Mouse (Mus musculus) spleen, postnatal 14 days (tissue): ENCODE measurements around the gene Mypn.

Source experiments
- DNase-seq, 2 experiments: peaks; one replicate each; pipeline ENCODE4 v3.0.0; 2021 to 2022; ENCODE audit warnings: low spot score in 2 of 2

Gene Mypn

DNA sequence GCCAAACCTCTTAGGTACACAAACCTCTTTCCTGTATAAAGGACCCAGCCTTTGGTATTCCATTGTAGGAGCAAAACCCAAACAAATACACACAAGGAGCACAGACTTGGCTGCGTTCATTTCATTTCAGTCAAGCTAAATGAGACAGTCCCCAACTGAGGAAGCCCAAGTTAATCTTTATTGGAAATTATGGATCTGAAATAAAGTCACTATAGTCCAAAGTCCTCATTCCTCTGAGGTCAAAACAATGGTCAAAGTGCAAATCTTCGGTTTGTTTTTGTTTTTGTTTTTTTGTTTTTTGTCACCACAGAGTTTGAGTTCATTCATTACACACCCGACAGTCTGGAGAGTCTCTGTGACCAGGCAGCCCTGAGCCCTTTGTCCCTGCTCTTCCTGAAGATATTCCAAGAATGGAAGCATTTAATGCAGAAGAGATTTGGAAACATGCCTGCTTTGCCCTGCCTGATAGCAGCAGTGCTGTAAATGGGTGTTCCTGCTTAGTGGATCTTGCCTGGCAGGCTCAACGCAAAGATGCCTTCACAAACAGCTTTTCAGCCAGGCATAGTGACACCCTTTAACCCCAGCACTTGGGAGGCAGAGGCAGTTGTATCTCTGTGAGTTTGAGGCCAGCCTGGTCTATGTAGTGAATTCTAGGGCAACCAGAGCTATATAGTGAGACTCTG, 47.9 kb downstream of the Mypn start:
- no peak for DNase-seq

DNA sequence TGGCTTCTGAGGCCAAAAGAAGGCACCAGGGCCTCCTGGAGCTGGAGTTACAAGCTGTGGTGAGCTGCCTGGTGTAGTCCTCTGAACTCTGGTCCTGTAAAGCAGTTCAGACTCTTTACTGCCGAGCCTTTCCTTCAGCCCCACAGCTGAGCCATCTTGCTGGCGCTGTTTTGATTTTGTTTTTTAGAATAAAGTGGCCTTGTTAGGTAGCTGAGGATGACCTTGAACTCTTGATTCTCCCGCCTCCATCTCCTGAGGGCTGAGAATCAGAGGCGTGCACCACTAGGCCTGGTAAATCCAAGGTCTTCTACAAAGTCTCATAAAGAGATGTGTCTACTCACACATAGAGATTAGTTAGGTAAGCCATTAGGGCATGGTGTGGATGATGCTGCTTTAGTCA, 49.0 kb downstream of the Mypn start:
- no peak for DNase-seq

DNA sequence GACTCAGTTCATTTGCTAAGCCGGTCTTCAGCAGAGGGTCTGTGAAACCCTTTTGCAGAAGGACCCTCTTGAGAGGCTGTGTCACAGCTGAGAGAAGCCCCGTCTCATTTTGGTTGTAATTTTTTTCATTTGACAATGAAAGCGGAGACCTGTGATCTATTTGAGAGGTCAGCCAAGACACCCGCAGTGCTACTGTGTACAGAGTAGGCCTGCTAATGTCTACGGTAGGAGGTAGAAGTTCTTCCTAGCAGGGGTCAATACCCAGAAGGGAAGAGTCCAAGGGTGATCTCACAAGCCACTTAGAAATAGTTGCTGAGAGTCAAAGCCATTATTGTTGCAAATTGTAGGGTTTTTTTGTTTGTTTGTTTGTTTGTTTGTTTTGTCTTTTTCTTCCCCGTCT, 49.5 kb downstream of the Mypn start:
- no peak for DNase-seq

DNA sequence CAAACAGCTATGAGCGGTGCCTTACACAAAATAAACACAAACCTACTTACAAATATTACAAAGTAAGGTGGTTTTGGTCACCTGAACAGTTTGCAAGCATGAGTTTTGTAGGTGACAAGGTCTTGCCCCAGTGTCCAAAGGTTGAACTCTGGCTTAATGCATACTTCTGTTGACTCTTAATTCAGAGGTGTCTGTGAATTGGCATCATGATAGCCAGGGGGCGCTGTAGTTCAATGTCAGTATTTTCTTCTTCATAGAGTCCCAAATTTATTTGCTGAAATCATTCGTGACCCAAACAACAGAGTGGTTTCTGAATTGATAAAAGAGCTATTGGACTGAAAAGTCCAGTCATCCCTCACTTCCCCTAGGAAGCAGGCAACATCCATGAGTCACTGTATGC, 50.2 kb downstream of the Mypn start:
- peak; percentile 51 to 76 for DNase-seq

DNA sequence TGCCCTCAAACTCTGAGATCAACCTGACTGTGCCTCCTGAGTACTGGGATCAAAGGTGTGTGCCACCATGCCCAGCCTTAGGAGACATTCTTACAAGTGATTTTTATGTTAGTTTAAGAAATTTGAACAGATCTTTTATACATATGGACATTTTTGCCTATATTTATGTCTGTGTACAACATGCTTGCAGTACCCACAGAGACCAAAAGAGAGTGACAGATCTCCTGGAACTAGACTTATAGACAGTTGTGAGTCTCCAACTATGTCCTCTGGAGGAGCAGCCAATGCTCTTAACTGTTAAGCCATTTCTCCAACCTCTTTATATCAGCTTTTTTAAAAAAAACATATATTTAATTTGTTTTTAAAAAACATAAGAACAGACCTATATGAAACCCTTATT, 51.4 kb downstream of the Mypn start:
- no peak for DNase-seq

DNA sequence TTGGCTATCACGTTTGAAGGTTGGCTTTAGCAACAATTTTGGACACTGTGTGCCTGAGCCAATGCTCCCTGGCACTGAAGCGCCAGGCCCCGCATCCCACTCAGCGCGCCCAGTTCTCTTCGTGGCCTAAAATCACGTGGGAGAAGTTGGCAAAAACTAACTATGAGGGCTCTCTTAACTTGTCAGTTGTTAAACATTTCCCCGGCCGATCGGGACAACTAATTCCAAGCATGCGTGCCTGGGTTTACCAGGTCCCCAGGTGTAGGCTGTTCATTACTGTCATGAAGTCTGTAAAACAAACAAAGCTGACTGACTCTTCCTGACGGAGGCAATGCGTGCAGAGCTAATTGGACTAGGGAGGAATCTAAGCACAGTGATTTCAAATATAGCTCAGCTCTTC, 61.1 kb downstream of the Mypn start:
- no peak for DNase-seq

DNA sequence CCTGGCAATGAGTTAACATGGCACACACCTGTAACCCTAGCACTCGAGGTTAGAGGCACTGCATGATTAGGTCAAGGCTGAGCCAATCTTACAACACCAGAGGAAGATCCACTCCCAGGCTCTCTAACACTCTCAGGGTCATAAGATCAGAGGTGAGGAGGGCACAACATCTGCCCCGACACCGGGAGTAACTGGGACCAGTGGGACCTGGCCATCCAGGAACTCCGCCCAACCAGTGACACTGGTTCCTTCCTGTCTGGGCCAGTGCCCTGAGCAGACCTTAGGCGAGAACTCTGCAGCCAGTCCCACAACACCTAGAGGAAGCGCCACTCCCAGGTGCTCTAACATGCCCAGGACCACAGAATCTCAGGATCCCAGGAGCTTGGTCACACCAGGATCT, 67.3 kb downstream of the Mypn start:
- no peak for DNase-seq

DNA sequence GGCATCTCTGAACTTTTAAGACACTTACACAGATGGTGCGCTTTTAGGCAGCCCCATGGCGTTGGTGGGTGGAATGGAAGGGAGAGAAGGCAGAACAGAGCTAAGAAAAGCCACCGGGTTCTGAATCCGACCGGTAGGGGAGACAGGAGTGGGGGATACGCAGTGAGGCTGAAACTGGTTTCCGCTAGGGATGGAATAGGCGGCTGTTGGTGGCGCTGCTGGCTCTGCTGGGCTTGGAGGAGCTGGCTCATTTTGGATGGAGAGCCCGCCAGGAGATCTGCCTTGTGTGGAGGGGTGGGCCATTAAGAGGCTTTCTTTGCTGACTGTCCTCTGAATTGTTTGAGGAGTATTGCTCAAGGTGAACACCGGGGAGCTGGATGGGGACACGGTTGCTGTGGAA, 68.1 kb downstream of the Mypn start:
- DNase-seq, result no peak

DNA sequence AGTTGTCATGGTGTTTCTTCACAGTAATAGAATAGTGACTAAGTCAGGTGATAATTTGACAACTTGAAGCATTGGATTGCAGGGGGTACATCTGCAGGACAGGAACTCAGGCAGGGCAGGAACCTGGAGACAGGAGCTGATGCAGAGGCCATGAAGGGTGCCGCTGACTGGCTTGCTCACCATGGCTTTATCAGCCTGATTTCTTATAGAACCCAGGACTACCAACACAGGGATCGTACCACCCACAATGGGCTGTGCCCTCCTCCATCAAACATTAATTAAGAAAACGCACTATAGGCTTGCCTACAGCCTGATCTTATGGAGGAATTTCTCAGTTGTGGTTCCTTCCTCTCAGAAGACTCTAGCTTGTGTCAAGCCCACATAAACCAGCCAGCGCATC, 70.4 kb downstream of the Mypn start:
- no peak for DNase-seq

DNA sequence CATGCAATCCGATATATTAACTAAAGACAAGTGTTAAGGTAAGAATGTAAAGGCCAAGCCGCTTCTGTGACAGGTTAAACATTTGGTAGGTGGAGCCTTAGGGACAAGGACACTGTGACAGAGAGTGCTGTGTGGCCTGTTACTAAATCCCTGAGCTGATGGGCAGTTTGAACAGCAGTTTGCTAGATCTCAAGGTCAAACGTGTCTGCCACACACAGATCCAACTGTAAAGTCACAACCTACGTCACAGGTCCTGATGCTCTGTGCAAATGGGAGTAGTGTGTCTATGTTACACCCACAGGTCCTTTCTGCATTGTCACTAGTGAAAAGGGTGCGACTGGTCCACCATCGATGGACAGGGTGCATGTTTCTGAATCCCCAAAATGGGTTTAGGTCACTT, 71.4 kb downstream of the Mypn start:
- DNase-seq, result no peak

DNA sequence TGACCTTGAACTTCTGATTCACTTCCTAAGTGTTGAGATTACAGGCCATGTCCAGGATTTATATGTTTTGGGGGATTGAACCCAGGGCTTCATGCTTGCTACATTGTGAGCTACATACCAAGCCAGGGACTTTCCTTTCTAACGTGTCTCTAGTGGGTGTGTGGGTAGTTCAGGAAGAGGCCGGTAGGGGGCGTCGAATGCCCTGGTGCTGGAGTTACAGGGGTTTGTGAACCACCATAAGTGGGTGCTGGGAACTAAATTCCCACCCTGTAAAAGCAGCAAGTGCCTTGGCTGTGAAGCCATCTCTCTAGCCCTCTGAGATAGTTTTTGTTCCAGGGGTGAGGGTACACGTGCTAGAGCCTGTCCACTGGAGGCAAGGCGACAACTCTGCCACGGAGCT, 73.3 kb downstream of the Mypn start:
- DNase-seq, result no peak

DNA sequence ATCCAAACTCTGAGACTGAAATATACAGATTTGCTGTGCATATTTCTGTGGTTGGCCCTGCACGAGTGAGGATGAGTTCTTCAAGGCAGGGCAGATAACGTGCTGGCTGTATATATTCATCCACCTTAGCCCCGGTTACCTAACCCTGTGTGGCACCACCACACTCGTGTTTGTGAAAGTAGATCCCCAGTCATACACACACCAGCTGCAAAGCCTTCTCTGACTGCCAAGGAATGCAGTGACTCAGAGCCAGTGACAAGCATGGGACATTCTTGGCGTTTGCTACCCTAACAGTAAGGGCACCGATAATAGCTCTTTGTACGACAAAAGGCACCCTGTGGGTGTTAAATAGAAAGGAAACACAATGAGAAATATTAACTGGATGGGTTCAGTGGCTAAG, 75.5 kb downstream of the Mypn start:
- DNase-seq, result no peak

DNA sequence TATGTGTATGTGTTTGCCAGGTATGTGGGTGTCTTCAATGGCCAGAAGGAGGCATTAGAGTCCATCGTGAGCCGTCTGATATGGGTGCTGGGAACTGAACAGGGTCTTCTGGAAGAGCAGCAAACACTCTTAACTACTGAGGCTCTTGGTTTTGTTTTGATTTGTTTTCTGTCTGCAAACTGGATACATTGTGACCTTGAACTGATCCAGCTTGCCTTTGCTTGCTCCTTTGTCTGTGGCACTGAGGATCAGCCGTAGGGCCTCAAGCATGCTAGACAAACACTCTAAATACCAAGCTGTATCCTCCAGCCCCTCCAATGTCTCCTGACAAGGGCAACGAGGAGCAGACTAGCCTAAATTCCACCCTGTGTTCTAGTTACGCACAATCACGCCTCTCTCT, 76.6 kb downstream of the Mypn start:
- no peak for DNase-seq

DNA sequence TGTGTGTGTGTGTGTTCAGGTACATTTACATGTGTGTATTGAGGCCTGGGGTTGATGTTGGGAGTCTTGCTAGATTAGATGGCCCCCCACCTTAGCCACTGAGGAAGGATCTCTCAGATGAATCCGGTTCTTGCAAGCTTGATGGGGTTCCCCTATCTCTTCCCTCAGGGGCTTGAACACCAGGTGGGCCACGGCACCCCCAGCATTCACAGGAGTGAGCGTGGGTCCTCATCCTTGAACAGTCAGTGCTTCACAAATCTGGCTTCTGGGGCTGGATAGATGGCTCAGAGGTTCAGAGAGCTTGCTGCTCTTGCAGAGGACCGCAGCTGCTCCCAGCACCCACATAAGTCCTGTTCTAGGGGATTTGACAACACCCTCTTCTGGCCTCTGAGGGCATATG, 77.6 kb downstream of the Mypn start:
- no peak for DNase-seq

DNA sequence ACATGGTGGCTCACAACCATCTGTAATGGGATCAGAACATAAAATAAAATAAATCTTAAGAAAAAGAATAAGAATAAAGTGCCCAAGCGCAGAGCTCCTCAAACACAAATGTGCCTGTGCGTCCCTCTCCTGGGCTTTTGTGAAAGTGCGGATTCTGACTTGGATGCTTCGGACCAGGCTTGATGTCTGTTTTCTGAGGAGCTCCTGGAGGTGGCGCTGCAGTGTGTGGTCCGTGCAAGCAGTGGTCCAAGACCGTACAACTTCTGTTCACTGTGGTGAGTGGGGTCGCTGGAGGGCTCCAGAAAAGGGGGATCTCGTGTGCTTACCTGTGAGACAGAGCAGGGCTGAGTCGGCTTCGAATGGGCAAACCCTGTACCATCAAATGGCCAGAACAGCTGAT, 78.4 kb downstream of the Mypn start:
- DNase-seq, result no peak

DNA sequence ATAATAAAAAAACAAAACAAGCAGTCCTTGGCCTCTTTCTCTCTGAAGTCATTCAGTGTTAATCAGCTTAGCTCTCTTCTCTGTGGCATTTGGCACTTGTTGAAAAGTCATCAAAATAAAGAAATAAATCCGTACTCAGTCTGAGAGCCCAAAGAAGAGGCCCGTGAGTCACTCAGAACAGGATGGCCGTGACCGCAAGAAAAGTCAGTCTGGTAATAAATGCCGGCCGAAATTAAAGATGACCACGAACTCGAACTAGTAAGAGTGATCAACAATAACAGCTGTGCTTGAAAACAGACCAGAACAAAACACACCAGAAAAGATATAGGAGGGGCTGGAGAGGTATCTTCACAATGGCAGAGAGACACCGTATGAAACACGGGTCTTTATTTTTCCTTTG, 79.7 kb downstream of the Mypn start:
- no peak for DNase-seq

DNA sequence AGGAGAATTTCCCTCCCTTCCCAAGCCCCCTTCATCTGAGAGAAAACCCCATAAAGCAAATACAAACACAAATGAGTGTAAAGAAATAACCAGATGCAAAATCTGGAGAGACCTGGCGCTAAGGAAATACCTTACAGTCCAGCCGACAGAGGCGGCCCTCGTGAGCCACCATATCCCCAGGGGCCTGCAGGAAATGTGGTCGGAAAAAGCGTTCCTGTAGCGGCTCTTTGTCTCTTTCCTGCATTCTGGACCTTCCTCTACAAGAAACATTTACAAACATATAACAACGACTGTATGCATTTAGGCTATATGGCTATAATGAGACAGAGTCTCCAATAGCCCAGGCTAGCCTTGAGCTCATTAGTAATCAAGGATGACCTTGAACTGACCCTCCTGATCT, 80.6 kb downstream of the Mypn start:
- DNase-seq, result no peak

DNA sequence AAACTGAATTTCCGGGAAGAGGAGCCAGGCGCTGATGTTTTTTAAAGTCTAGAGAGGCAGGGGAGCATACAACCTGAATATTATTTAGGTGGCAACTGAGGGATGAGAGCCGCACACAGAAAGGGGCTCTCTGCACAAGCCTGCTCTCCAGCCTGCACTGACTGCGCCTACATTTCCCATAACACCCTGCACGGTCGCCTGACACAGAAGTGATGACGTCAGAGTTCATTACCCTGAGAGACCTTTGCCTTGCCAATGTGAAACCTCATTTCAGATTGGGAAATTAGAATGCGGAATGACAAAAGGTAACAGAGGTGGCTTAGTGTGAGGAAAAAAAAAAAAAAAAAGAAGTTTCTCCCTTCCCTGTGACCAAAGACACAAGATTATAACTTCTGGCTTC, 81.2 kb downstream of the Mypn start:
- DNase-seq, result no peak

DNA sequence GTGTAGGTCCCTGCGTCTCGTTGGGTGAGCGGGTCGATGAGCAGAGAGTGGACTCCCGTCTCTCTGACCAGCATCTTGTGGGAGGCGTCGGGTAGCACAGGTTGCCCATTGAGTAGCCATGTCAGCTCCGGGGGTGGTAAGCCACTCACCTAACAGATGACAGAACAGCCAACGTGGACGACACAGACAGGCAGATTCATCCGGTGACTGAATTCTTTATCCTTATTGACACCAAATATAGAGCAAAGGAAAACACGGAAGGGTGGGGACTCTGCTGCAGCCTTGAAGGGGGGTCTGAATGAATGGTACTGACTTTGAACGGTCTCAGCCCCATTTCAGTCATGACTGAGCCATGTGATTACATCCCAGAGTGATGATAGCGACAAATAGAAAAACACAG, 81.8 kb downstream of the Mypn start:
- DNase-seq, result no peak

DNA sequence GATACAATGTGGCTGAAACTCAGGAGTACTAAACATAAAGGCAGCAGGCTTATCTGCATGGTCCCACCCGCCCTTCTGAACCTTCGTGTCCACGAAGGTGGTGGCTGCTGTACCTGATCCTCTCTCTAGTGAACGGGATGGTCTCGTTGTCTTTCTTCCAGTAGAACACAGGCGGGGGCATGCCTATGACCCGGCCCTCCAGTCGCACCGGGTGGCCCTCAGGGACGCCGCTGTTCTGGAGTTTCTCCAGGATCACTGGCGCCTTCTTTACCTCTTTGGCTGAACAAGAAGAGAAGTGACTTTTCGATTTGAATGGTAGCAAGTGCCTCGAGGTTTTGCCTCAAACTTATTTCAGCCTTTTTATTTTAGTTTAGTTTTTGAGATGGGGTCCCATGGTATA, 83.8 kb downstream of the Mypn start:
- DNase-seq, result no peak

DNA sequence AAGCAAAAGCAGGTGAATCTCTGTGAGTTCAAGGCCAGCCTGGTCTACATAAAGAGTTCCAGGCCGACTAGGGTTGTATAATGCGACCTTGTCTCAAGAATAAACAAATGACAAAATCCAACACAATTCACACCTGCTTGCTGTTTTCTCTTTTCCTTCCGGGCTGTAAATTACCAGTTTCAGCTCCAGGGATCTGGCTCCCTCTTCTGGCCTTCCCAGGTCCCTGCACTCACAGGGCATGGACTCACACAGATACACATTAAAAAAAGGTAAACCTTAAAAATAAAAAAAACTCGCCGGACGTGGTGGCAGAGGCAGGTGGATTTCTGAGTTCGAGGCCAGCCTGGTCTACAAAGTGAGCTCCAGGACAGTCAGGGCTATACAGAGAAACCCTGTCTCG, 86.2 kb downstream of the Mypn start:
- DNase-seq, result no peak

DNA sequence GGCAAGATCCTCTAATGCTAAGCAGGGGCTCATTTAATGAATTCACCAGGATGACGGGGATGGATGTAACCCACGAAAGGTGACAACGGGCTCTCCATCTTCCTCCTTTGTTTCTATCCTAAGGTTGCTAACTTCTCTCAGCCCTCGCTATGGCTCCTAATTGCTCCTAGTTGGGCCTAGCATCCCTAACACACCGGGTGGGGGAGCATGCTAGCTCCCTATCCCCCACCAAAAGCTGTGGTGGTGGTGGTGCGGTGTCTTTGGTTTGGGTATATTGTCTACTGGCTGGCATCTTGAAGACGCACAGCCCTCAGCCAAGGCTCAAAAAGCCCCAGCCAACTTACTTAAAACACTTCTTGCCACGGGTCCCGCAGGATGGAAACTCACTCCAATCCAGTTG, 87.4 kb downstream of the Mypn start:
- DNase-seq, result no peak

DNA sequence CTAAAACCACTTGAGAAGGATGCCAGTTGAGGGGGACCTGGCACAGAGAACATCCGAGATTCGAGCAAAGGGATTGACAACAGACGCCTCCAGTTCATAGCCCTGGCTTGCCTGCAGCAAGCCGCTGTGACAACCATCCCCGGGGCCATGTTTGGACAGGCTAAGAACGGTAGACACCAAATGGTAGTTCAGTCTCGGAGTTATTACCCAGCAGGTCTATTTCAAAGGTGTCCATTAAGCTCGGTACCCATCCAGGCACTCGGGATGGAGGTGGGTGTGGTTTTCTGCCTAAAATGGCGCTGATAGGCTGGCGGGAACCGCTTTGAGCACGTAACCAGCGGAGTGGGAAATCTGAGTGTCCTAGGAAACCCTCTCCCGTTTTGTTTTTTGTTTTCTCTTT, 87.9 kb downstream of the Mypn start:
- no peak for DNase-seq

DNA sequence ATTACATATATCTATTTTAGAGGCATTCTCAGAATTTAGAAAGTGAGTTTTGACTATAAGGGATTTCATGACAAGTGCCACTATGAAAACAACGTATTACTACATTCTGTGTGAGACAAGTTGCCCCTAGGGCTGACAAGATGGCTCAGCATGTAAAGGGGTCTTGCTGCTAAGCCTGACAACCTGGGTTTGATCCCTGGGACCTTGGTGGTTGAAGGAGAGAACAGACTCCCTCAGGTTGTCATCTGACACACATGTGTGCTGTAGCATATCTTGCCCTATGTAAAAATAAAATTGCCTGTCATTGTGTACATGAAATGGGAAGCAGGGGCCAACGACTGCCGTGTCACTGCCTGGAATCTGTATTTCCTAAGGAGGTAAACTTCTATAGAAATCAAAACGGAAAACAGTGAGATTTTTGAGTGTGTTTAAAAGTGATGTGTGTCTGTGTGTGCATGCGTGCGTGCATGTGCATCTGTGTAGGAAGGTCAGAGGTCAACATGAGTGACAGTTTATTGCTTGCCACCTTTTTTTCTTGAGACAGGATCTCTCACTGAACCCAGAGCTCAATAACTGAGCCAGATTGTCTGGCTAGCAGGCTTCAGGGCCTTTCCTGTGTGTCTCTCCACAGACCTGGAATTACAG, 89.9 kb downstream of the Mypn start:
- DNase-seq, result no peak
